Mouse (Mus musculus) layer of hippocampus, adult 9-11 months (tissue): ENCODE measurements around the gene Nbeal1.
A peak's percentile ranks its signal among the peaks of the same experiment; 100 is the strongest.

ENCODE experiments used
- DNase-seq: peaks from one replicate; pipeline ENCODE4 v3.0.0; 2022

The Nbeal1 gene

GRCm38 (mm10) chr1:60344670-60345069 is 164.3 kb downstream of the Nbeal1 start:
- DNase-seq: no peak

GRCm38 (mm10) chr1:60345712-60346111 is 165.3 kb downstream of the Nbeal1 start:
- no peak for DNase-seq

- no peak for DNase-seq
Observed at GRCm38 (mm10) chr1:60352786-60353185, 172.4 kb downstream of the Nbeal1 start.

- no peak for DNase-seq
Observed at GRCm38 (mm10) chr1:60361626-60362025, 181.2 kb downstream of the Nbeal1 start.

- no peak for DNase-seq
Observed at GRCm38 (mm10) chr1:60376556-60376955, 196.2 kb downstream of the Nbeal1 start.

- peak; percentile 26 for DNase-seq
Observed at GRCm38 (mm10) chr1:60381910-60382309, 201.5 kb downstream of the Nbeal1 start.
